Mouse (Mus musculus) spleen, adult 2 months (tissue): ENCODE results near the gene Gm19410.

Experiments used
- CTCF ChIP-seq: fragments of 200-500 bp; IDR thresholded peaks from 2 replicates; pipeline ENCODE4 v1.5.1; 2011; ENCODE audit warnings: mild to moderate bottlenecking, inconsistent platforms; ENCODE audit not compliant: insufficient read depth, insufficient read length, insufficient replicate concordance; ENCODE audit errors: extremely low read depth
- POLR2A ChIP-seq: fragments of 200-500 bp; IDR thresholded peaks from 2 replicates; pipeline ENCODE4 v1.6.1; 2011; ENCODE audit warnings: low read depth, low read length, inconsistent platforms

DNA sequence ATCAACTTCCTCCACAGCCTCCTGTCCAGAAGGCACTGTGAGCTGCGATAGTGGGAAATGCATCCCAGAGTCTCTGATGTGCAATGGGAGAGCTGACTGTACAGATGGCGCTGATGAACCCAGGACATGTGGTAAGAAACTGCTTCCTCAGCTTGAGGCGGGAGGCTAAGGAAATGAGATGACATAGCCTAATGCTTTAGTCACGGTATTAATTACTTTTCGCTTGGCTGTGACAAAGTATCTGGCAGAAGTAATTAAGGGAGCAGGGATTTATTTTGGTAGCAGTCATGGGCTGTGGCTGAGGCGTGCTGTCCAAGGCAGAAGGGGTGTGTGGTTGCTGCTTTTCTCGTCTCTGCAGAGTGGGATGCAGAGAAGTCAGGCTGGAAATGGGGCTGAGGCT lies 7.9 kb downstream of the Gm19410 start:
- TF ChIP-seq POLR2A = no peak
- TF ChIP-seq CTCF = no peak
